Mouse (Mus musculus) CH12.LX (cell line): ENCODE measurements around the gene Syt12. TPM values are rescaled to one million over a fixed set of nuclear protein-coding genes. Genes with fewer than 3 reads are reported as not detected.

Experiments used
- DNase-seq: peaks from one replicate; pipeline ENCODE4 v3.0.0-alpha.2; 2013; ENCODE audit errors: extremely low read depth
- H3K27ac ChIP-seq: 2 replicates; pipeline ENCODE4 v1.5.1; 2012; ENCODE audit warnings: low read depth, mild to moderate bottlenecking, control low read depth, moderate library complexity; ENCODE audit not compliant: insufficient read depth
- H3K27me3 ChIP-seq: replicated peaks from 2 replicates; pipeline ENCODE3; 2012; ENCODE audit warnings: inconsistent platforms
- H3K36me3 ChIP-seq, 2 experiments: replicated peaks in 1 of 2; 2 replicates each; pipeline versions ENCODE3 to v1.6.1; 2012; ENCODE audit warnings: inconsistent platforms in 1 of 2, low read length in 1 of 2, mild to moderate bottlenecking in 1 of 2, mixed read lengths in 1 of 2, moderate library complexity in 1 of 2; ENCODE audit not compliant: control insufficient read depth in 1 of 2, insufficient read depth in 1 of 2
- H3K4me1 ChIP-seq, 2 experiments: 2 replicates each; pipeline ENCODE4 v1.6.1; 2012; ENCODE audit warnings: inconsistent platforms in 1 of 2, moderate library complexity in 1 of 2; ENCODE audit not compliant: insufficient read depth in 2 of 2, control insufficient read depth in 1 of 2
- H3K4me2 ChIP-seq: 2 replicates; pipeline ENCODE4 v1.6.1; 2012; ENCODE audit warnings: low read depth, mild to moderate bottlenecking, control low read depth; ENCODE audit not compliant: poor library complexity, insufficient read depth, severe bottlenecking
- H3K4me3 ChIP-seq, 3 experiments: fragments of 150-350 bp in 1 of 3; sonication (generic) in 1 of 3; replicated peaks in 1 of 3; 2 replicates each; pipeline versions ENCODE3 to v1.5.1; 2011 to 2012; ENCODE audit warnings: low read depth in 2 of 3, low read length in 2 of 3, mild to moderate bottlenecking in 2 of 3, moderate library complexity in 2 of 3, control low read depth in 1 of 3, improper control_type of control experiment in 1 of 3, inconsistent platforms in 1 of 3, mixed read lengths in 1 of 3; ENCODE audit not compliant: poor library complexity in 1 of 3
- H3K79me2 ChIP-seq: replicated peaks from 2 replicates; pipeline ENCODE4 v1.6.1; 2012; ENCODE audit warnings: mild to moderate bottlenecking, moderate library complexity; ENCODE audit not compliant: control insufficient read depth, poor library complexity, insufficient read depth, severe bottlenecking; ENCODE audit errors: extremely low read depth
- H3K9ac ChIP-seq: 2 replicates; pipeline ENCODE4 v1.6.1; 2012; ENCODE audit warnings: low read depth, mild to moderate bottlenecking, control low read depth, moderate library complexity; ENCODE audit not compliant: insufficient read depth
- H3K9me3 ChIP-seq: replicated peaks from 2 replicates; pipeline ENCODE3; 2012; ENCODE audit warnings: low read length, inconsistent platforms, mixed read lengths
- BHLHE40 ChIP-seq: IDR thresholded peaks from 2 replicates; pipeline ENCODE4 v1.6.1; 2011; ENCODE audit warnings: mild to moderate bottlenecking, low read depth, low read length, improper control_type of control experiment
- CHD1 ChIP-seq: IDR thresholded peaks from 2 replicates; pipeline ENCODE4 v1.6.1; 2012; ENCODE audit warnings: low read depth, low read length, improper control_type of control experiment, inconsistent platforms
- E2F4 ChIP-seq: IDR thresholded peaks from 2 replicates; pipeline ENCODE4 v1.6.1; 2011; ENCODE audit warnings: low read depth, low read length, improper control_type of control experiment; ENCODE audit not compliant: insufficient replicate concordance
- EP300 ChIP-seq: IDR thresholded peaks from 2 replicates; pipeline ENCODE4 v1.6.1; 2011; ENCODE audit warnings: low read length, improper control_type of control experiment
- ETS1 ChIP-seq: conservative IDR thresholded peaks from 2 replicates; pipeline ENCODE4 v1.6.1; 2012; ENCODE audit warnings: low read depth, mild to moderate bottlenecking, inconsistent platforms, low read length, improper control_type of control experiment, moderate library complexity
- HCFC1 ChIP-seq: IDR thresholded peaks from 2 replicates; pipeline ENCODE4 v1.6.1; 2012; ENCODE audit warnings: low read depth, mild to moderate bottlenecking, inconsistent platforms, low read length, improper control_type of control experiment
- IRF4 ChIP-seq: IDR thresholded peaks from 2 replicates; pipeline ENCODE4 v1.6.1; 2014; ENCODE audit warnings: low read depth, mild to moderate bottlenecking, inconsistent platforms, low read length, improper control_type of control experiment
- JUN ChIP-seq: IDR thresholded peaks from 2 replicates; pipeline ENCODE4 v1.6.1; 2011; ENCODE audit warnings: low read depth, mild to moderate bottlenecking, low read length, improper control_type of control experiment, moderate library complexity; ENCODE audit not compliant: insufficient read depth
- KAT2A ChIP-seq: IDR thresholded peaks from 2 replicates; pipeline ENCODE4 v1.6.1; 2012; ENCODE audit warnings: low read length, improper control_type of control experiment, inconsistent platforms; ENCODE audit not compliant: insufficient replicate concordance
- MAFK ChIP-seq: IDR thresholded peaks from 2 replicates; pipeline ENCODE4 v1.6.1; 2011; ENCODE audit warnings: low read length, improper control_type of control experiment; ENCODE audit not compliant: insufficient replicate concordance
- MAX ChIP-seq: IDR thresholded peaks from 2 replicates; pipeline ENCODE4 v1.6.1; 2011; ENCODE audit warnings: low read length, improper control_type of control experiment
- MYC ChIP-seq: IDR thresholded peaks from 2 replicates; pipeline ENCODE4 v1.6.1; 2011; ENCODE audit warnings: low read depth, mild to moderate bottlenecking, improper control_type of control experiment, low read length
- NELFE ChIP-seq: IDR thresholded peaks from 2 replicates; pipeline ENCODE4 v1.6.1; 2011; ENCODE audit warnings: low read depth, low read length, improper control_type of control experiment
- POLR2A ChIP-seq: IDR thresholded peaks from 2 replicates; pipeline ENCODE4 v1.6.1; 2011; ENCODE audit warnings: low read depth, mild to moderate bottlenecking, improper control_type of control experiment, low read length
- POLR2AphosphoS2 ChIP-seq: IDR thresholded peaks from 2 replicates; pipeline ENCODE4 v1.6.1; 2011; ENCODE audit warnings: low read depth, low read length, improper control_type of control experiment
- RCOR1 ChIP-seq: conservative IDR thresholded peaks from 2 replicates; pipeline ENCODE4 v1.6.1; 2012; ENCODE audit warnings: low read depth, mild to moderate bottlenecking, inconsistent platforms, low read length, improper control_type of control experiment
- SMC3 ChIP-seq: IDR thresholded peaks from 2 replicates; pipeline ENCODE4 v1.6.1; 2011; ENCODE audit warnings: low read depth, low read length, improper control_type of control experiment
- TBP ChIP-seq: conservative IDR thresholded peaks from 2 replicates; pipeline ENCODE4 v1.6.1; 2011; ENCODE audit warnings: low read depth, low read length, improper control_type of control experiment
- ZKSCAN1 ChIP-seq: IDR thresholded peaks from 2 replicates; pipeline ENCODE4 v1.6.1; 2012; ENCODE audit warnings: low read depth, inconsistent platforms, low read length, improper control_type of control experiment, borderline replicate concordance
- ZMIZ1 ChIP-seq: IDR thresholded peaks from 2 replicates; pipeline ENCODE4 v1.6.1; 2012; ENCODE audit warnings: low read depth, mild to moderate bottlenecking, inconsistent platforms, low read length, improper control_type of control experiment
- ZNF384 ChIP-seq: IDR thresholded peaks from 2 replicates; pipeline ENCODE4 v1.6.1; 2012; ENCODE audit warnings: low read depth, low read length, improper control_type of control experiment, inconsistent platforms
- dilution Hi-C: fragments of 300-500 bp; cut with MboI; formaldehyde crosslinking; loops from 2 replicates; pipeline ENCODE4 v1.14.3; 2020; ENCODE audit warnings: low sequenced_read_pairs; ENCODE audit not compliant: extremely low pct_unique_long_range_greater_than_20kb, extremely low pct_ligation_motif_present
- in situ Hi-C: fragments of 300-500 bp; cut with MboI; formaldehyde crosslinking; loops from 3 replicates; pipeline ENCODE4 v1.14.3; 2019; ENCODE audit warnings: low sequenced_read_pairs, low pct_ligation_motif_present, low pct_unique_long_range_greater_than_20kb, mixed read lengths
- polyA plus RNA-seq: library from polyadenylated mRNA; unstranded; fragments of >175 nt; gene quantifications from 2 replicates; pipeline ENCODE4 v1.2.1, GENCODE M21; 2012; ENCODE audit warnings: low read depth; ENCODE audit not compliant: insufficient read length
- total RNA-seq, 2 experiments: library from RNA; depleted of rRNA; stranded (reverse); fragments of 300-350 nt in 1 of 2; fragments of >200 nt in 1 of 2; gene quantifications; 2 replicates each; pipeline ENCODE4 v1.2.3; 2012 to 2014

Syt12 gene
- total and polyA plus RNA-seq, 3 experiments: 0.17 to 0.50 TPM; not detected in 1

DNA sequence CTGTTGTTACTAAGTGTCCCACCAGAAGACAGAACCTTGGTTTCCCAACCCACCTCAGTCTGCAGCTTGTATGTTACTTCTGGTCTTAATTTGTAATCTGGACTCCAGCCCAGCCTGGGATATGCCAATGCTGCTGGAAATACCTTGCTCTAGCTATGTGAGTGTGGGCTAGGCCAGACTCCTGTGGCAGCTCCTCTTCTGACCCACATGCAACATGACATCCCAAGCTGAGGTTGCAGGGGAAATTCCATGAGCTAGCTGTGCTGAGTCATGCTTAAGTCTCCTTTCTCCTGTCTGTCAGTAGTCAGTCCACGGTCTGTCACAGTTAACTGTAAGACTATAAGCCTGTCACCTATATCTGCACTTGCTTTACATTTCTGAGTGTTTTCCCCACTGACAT is 40.2 kb upstream of the Syt12 start:
- no peaks in the 10 kb centered on the region for H3K79me2 ChIP-seq
- peaks cover 3 to 50% of the 10 kb centered on the region in 2 experiments for H3K4me1 ChIP-seq
- peak; percentile 52 for DNase-seq
- in situ Hi-C loops: no loop called here
- no peaks in the 10 kb centered on the region for H3K27me3 ChIP-seq
- H3K36me3 ChIP-seq: no peaks in the 10 kb centered on the region
- H3K27ac ChIP-seq: no peak overlapping the region
- no peak overlapping the region for H3K9ac ChIP-seq
- TF ChIP-seq MAFK: peak; percentile 81; the same call in 1 of the 2 replicates
- 0 out of 2 replicates have a peak, but pooled peaks have one; percentile 21 for TF ChIP-seq ETS1
- TF ChIP-seq EP300: 0 out of 2 replicates have a peak, but pooled peaks have one; percentile 29
- no peak for TF ChIP-seq ZMIZ1
- no peak for TF ChIP-seq NELFE
- peak; percentile 23; the same call in 1 of the 2 replicates for TF ChIP-seq BHLHE40
- H3K4me2 ChIP-seq: no peak overlapping the region
- H3K4me3 ChIP-seq: no peak overlapping the region
- no peaks in the 10 kb centered on the region for H3K9me3 ChIP-seq
- dilution Hi-C loops: no loop called here

GRCm38 (mm10) chr19:4516288-4516687 is 39.0 kb upstream of the Syt12 start:
- H3K27me3 ChIP-seq: no peaks in the 10 kb centered on the region
- peaks cover 3 to 52% of the 10 kb centered on the region in 2 experiments for H3K4me1 ChIP-seq
- no peaks in the 10 kb centered on the region for H3K9me3 ChIP-seq
- DNase-seq: no peak
- no peak for TF ChIP-seq ZNF384
- TF ChIP-seq MAX: no peak
- TF ChIP-seq ZKSCAN1: no peak
- TF ChIP-seq POLR2AphosphoS2: no peak
- TF ChIP-seq RCOR1: no peak
- TF ChIP-seq POLR2A: no peak
- TF ChIP-seq CHD1: no peak
- no peak for TF ChIP-seq IRF4
- TF ChIP-seq MAFK: no peak
- no peak for TF ChIP-seq E2F4
- TF ChIP-seq KAT2A: no peak
- no peak for TF ChIP-seq SMC3
- no peak for TF ChIP-seq HCFC1
- no peak for TF ChIP-seq TBP
- TF ChIP-seq ZMIZ1: no peak
- no peak for TF ChIP-seq JUN
- no peak for TF ChIP-seq NELFE
- no peak for TF ChIP-seq MYC
- H3K4me3 ChIP-seq: no peak overlapping the region
- H3K4me2 ChIP-seq: no peak overlapping the region
- H3K79me2 ChIP-seq: no peaks in the 10 kb centered on the region
- dilution Hi-C loops: no loop called here
- no peak overlapping the region for H3K9ac ChIP-seq
- no peaks in the 10 kb centered on the region for H3K36me3 ChIP-seq
- H3K27ac ChIP-seq: no peak overlapping the region
- in situ Hi-C loops: no loop called here
